Mouse (Mus musculus): ENCODE data around the gene Proser1. TPM values are rescaled to one million over a fixed set of nuclear protein-coding genes. Genes with fewer than 3 reads are reported as not detected.

Gene Proser1
- polyA plus RNA-seq, 1 experiment: 5.5 TPM

DNA sequence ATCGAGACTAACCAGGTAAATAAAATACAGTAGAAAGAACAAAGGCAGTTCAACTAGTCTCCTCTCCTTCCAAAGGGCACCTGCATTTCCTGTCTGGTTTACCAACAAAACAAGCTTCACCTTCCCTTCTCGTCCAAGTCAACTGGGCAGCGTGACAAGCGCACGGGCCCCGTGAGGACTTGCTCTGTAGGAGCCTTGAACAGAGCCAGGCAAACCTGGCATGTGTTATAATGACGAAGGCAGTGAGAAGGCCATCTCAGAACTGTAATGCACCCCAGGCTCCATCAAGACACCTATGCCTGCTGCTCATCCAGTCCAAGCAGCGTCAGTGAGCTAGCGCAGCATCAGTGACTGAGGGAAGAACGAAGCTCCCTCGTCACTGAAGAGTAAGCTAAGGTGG lies 12.8 kb upstream of the Proser1 start:
- Histone ChIP-seq H3K36me3 (ENCODE audit: control insufficient read depth, insufficient read depth) (peaks cover 21% of the 10 kb centered on the region), H3ac (ENCODE audit: control insufficient read depth, insufficient read length, low read depth) (no peak overlapping the region), H3K79me2 (ENCODE audit: control insufficient read depth, insufficient read depth) (no peaks in the 10 kb centered on the region), H3K27me3 (ENCODE audit: control insufficient read depth, insufficient read depth, insufficient read length) (no peaks in the 10 kb centered on the region), H3K4me3 (ENCODE audit: insufficient read depth, poor library complexity, severe bottlenecking) (no peak overlapping the region), H3K79me3 (ENCODE audit: low read depth) (no peaks in the 10 kb centered on the region)
- TF ChIP-seq CTCF (IDR thresholded peaks at IDR 0.05; ENCODE audit: control insufficient read depth, insufficient read depth, insufficient read length): no peak

DNA sequence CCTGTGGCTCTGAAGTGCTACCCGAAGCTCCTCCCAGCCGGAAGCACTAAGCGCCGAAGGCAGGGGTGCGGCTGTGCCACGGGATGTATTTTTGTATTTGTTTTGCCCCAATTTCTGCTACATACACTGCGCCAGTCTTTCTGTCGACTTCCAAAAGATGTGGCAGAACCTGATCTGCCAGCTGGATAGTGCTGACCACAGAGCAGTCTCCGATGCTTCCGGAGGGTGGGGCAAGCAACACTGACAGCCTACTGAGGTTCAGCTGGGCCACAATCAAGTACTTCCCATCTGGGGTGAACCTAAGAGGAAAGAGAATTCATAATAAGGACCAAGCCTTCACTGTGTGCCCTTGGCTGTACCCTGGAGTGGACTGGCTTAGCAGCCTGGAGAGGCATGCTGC lies 11.1 kb upstream of the Proser1 start:
- no peak overlapping the region for H3ac ChIP-seq (ENCODE audit: control insufficient read depth, insufficient read length, low read depth)
- H3K79me3 ChIP-seq (ENCODE audit: low read depth): no peaks in the 10 kb centered on the region
- TF ChIP-seq FOSL1 (IDR thresholded peaks at IDR 0.05; ENCODE audit: insufficient read depth, low read length, poor library complexity, severe bottlenecking) (no peak), MYOG (IDR thresholded peaks at IDR 0.05; ENCODE audit: control insufficient read depth, extremely low read depth, insufficient read length) (no peak), MAX (IDR thresholded peaks at IDR 0.05) (no peak), CEBPB (IDR thresholded peaks at IDR 0.05; ENCODE audit: low read depth) (no peak), USF1 (IDR thresholded peaks at IDR 0.05; ENCODE audit: low read depth) (no peak), CTCF (IDR thresholded peaks at IDR 0.05; ENCODE audit: control insufficient read depth, insufficient read depth, insufficient read length) (no peak), MYOD1 (IDR thresholded peaks at IDR 0.05; ENCODE audit: control insufficient read depth, insufficient read length, low read depth) (no peak)
- H3K27me3 ChIP-seq (ENCODE audit: control insufficient read depth, insufficient read depth, insufficient read length): no peaks in the 10 kb centered on the region
- no peaks in the 10 kb centered on the region for H3K79me2 ChIP-seq (ENCODE audit: control insufficient read depth, insufficient read depth)
- peaks cover 32% of the 10 kb centered on the region for H3K36me3 ChIP-seq (ENCODE audit: control insufficient read depth, insufficient read depth)
- no peak overlapping the region for H3K4me3 ChIP-seq (ENCODE audit: insufficient read depth, poor library complexity, severe bottlenecking)

DNA sequence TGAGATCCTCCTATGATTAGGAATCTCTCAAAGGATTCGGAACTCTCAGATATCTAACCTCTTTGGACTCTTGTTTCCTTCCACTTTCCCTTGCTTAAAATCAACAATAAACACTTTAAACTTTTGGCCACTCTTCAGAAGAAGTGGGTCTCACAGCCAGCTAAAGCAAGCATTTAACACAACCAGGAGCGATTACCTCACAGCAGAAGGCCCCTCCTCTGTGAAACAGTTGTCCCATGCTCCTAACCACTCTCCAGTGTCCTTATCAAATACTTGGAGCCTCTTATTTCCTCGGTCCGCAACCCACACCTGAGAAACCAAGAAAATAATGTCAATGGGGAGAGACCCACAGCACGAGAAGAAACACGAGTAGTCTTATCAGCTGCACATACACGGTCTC lies 10.1 kb upstream of the Proser1 start:
- H3K4me3 ChIP-seq (ENCODE audit: insufficient read depth, poor library complexity, severe bottlenecking): no peak overlapping the region
- no peak overlapping the region for H3ac ChIP-seq (ENCODE audit: control insufficient read depth, insufficient read length, low read depth)
- peaks cover 37% of the 10 kb centered on the region for H3K36me3 ChIP-seq (ENCODE audit: control insufficient read depth, insufficient read depth)
- no peaks in the 10 kb centered on the region for H3K27me3 ChIP-seq (ENCODE audit: control insufficient read depth, insufficient read depth, insufficient read length)
- no peaks in the 10 kb centered on the region for H3K79me3 ChIP-seq (ENCODE audit: low read depth)
- H3K79me2 ChIP-seq (ENCODE audit: control insufficient read depth, insufficient read depth): no peaks in the 10 kb centered on the region
- no peak for TF ChIP-seq CTCF (IDR thresholded peaks at IDR 0.05; ENCODE audit: control insufficient read depth, insufficient read depth, insufficient read length)
- TF ChIP-seq USF1 (IDR thresholded peaks at IDR 0.05; ENCODE audit: low read depth): no peak
- no peak for TF ChIP-seq CEBPB (IDR thresholded peaks at IDR 0.05; ENCODE audit: low read depth)
- no peak for TF ChIP-seq FOSL1 (IDR thresholded peaks at IDR 0.05; ENCODE audit: insufficient read depth, low read length, poor library complexity, severe bottlenecking)
- no peak for TF ChIP-seq MAX (IDR thresholded peaks at IDR 0.05)
- no peak for TF ChIP-seq MYOG (IDR thresholded peaks at IDR 0.05; ENCODE audit: control insufficient read depth, extremely low read depth, insufficient read length)
- no peak for TF ChIP-seq MYOD1 (IDR thresholded peaks at IDR 0.05; ENCODE audit: control insufficient read depth, insufficient read length, low read depth)

DNA sequence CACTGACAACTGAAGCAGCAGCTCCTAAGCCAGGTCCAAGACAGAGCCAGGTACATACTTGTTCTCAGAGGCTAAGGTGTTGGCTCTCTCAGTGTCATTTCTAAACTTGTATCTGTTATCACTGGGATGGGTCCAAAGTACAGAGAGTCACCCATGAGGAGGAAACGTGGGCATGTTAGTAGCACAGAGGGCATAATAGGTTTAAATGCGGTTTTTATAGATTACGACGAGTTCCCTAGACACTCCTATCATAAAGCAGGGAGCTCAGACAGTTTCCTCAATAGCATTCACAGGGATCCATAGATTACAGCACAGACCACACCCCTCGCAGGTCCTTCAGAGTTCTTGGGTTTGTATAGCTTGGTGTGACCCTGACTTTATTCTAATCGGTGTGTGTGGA lies 9.5 kb upstream of the Proser1 start:
- no peaks in the 10 kb centered on the region for H3K27me3 ChIP-seq (ENCODE audit: control insufficient read depth, insufficient read depth, insufficient read length)
- H3ac ChIP-seq (ENCODE audit: control insufficient read depth, insufficient read length, low read depth): no peak overlapping the region
- H3K36me3 ChIP-seq (ENCODE audit: control insufficient read depth, insufficient read depth): peaks cover 41% of the 10 kb centered on the region
- H3K79me3 ChIP-seq (ENCODE audit: low read depth): no peaks in the 10 kb centered on the region
- H3K4me3 ChIP-seq (ENCODE audit: insufficient read depth, poor library complexity, severe bottlenecking): no peak overlapping the region
- no peak for TF ChIP-seq FOSL1 (IDR thresholded peaks at IDR 0.05; ENCODE audit: insufficient read depth, low read length, poor library complexity, severe bottlenecking)
- no peak for TF ChIP-seq CEBPB (IDR thresholded peaks at IDR 0.05; ENCODE audit: low read depth)
- TF ChIP-seq MYOD1 (IDR thresholded peaks at IDR 0.05; ENCODE audit: control insufficient read depth, insufficient read length, low read depth): no peak
- no peak for TF ChIP-seq CTCF (IDR thresholded peaks at IDR 0.05; ENCODE audit: control insufficient read depth, insufficient read depth, insufficient read length)
- TF ChIP-seq USF1 (IDR thresholded peaks at IDR 0.05; ENCODE audit: low read depth): no peak
- no peak for TF ChIP-seq MYOG (IDR thresholded peaks at IDR 0.05; ENCODE audit: control insufficient read depth, extremely low read depth, insufficient read length)
- TF ChIP-seq MAX (IDR thresholded peaks at IDR 0.05): no peak
- no peaks in the 10 kb centered on the region for H3K79me2 ChIP-seq (ENCODE audit: control insufficient read depth, insufficient read depth)

DNA sequence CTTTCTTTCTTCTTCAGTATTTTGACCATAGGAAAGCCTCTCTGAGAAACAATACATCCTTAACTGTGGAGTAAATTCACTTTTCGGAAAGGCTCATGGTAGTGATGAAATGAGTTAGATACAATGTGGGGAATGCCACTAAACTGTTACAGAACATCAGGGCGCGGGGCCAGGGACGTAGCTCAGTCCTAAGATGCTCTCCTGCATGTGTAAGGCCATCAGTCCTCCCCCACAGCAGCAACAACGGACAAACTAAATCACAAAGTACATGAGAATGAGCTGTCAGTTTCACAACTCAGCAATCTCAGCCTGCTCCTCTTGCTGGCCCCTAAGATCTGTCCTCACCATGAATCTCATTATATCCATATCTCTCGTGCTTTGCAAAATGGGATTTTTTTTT lies 8.9 kb upstream of the Proser1 start:
- TF ChIP-seq MAX (IDR thresholded peaks at IDR 0.05) (no peak), MYOG (IDR thresholded peaks at IDR 0.05; ENCODE audit: control insufficient read depth, extremely low read depth, insufficient read length) (no peak), USF1 (IDR thresholded peaks at IDR 0.05; ENCODE audit: low read depth) (no peak), CTCF (IDR thresholded peaks at IDR 0.05; ENCODE audit: control insufficient read depth, insufficient read depth, insufficient read length) (no peak), FOSL1 (IDR thresholded peaks at IDR 0.05; ENCODE audit: insufficient read depth, low read length, poor library complexity, severe bottlenecking) (no peak), CEBPB (IDR thresholded peaks at IDR 0.05; ENCODE audit: low read depth) (no peak), MYOD1 (IDR thresholded peaks at IDR 0.05; ENCODE audit: control insufficient read depth, insufficient read length, low read depth) (no peak)
- Histone ChIP-seq H3ac (ENCODE audit: control insufficient read depth, insufficient read length, low read depth) (no peak overlapping the region), H3K36me3 (ENCODE audit: control insufficient read depth, insufficient read depth) (peaks cover 41% of the 10 kb centered on the region), H3K79me3 (ENCODE audit: low read depth) (no peaks in the 10 kb centered on the region), H3K79me2 (ENCODE audit: control insufficient read depth, insufficient read depth) (no peaks in the 10 kb centered on the region), H3K27me3 (ENCODE audit: control insufficient read depth, insufficient read depth, insufficient read length) (no peaks in the 10 kb centered on the region), H3K4me3 (ENCODE audit: insufficient read depth, poor library complexity, severe bottlenecking) (no peak overlapping the region)

DNA sequence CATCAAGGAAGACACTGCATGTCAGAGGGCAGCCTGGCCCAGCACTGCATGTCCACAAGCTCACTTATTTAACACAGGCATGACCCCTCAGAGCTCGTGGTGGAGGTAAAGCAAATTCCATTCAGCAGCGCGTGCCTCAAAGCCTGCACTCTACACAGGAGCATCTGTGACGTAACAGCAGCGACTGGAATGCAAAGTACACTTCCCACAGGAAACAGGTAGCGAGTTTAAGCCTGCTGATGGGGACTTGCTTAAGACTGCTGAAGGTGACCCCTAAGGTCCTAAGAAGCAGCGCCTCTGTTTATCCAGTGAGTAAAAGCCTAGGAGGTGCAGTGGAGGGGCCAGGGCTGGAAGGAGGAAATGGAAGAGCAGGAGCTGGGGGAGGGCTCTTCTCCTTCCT lies 8.5 kb upstream of the Proser1 start:
- H3K4me3 ChIP-seq (ENCODE audit: insufficient read depth, poor library complexity, severe bottlenecking): no peak overlapping the region
- no peaks in the 10 kb centered on the region for H3K27me3 ChIP-seq (ENCODE audit: control insufficient read depth, insufficient read depth, insufficient read length)
- H3K79me2 ChIP-seq (ENCODE audit: control insufficient read depth, insufficient read depth): no peaks in the 10 kb centered on the region
- TF ChIP-seq USF1 (IDR thresholded peaks at IDR 0.05; ENCODE audit: low read depth) (no peak), MYOG (IDR thresholded peaks at IDR 0.05; ENCODE audit: control insufficient read depth, extremely low read depth, insufficient read length) (no peak), CTCF (IDR thresholded peaks at IDR 0.05; ENCODE audit: control insufficient read depth, insufficient read depth, insufficient read length) (no peak), MAX (IDR thresholded peaks at IDR 0.05) (no peak), MYOD1 (IDR thresholded peaks at IDR 0.05; ENCODE audit: control insufficient read depth, insufficient read length, low read depth) (no peak), CEBPB (IDR thresholded peaks at IDR 0.05; ENCODE audit: low read depth) (no peak), FOSL1 (IDR thresholded peaks at IDR 0.05; ENCODE audit: insufficient read depth, low read length, poor library complexity, severe bottlenecking) (no peak)
- H3K36me3 ChIP-seq (ENCODE audit: control insufficient read depth, insufficient read depth): peaks cover 41% of the 10 kb centered on the region
- no peaks in the 10 kb centered on the region for H3K79me3 ChIP-seq (ENCODE audit: low read depth)
- H3ac ChIP-seq (ENCODE audit: control insufficient read depth, insufficient read length, low read depth): no peak overlapping the region
